Mouse (Mus musculus): Measurements from ENCODE around the gene E430018J23Rik.

DNA sequence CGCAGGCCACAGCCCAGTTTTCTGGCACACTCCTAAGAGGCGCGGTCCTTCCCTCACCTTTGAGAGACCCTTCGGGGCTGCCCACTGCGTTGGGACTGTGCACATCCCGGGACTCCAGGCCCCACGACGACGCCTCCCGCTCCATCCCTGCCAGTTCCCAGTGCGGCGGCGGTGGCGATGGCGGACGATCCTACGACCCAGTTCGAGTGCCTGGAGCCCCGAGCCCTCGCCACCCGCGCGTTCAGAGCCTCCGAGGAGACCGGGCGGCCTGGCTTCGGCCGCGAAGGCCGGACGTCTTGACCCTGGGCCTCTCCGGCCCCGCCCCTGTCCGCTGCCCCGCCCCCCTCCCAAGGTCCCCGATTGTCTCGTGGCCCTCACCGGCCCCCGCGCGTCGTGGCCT, 48.3 kb downstream of the E430018J23Rik start:
- no peak for TF ChIP-seq GATA1 (IDR thresholded peaks at IDR 0.05; ENCODE audit: low read length)
- TF ChIP-seq TAL1 (IDR thresholded peaks at IDR 0.05; ENCODE audit: low read length) = no peak

All from erythroblast, embryonic 14.5 days (primary cell).